Mouse (Mus musculus): ENCODE measurements around the gene Kif11. TPM values are rescaled to one million over a fixed set of nuclear protein-coding genes. Genes with fewer than 3 reads are reported as not detected.
A peak's percentile ranks its signal among the peaks of the same experiment; 100 is the strongest.

Kif11 gene
- polyA plus RNA-seq, 1 experiment = 1.4 TPM

DNA sequence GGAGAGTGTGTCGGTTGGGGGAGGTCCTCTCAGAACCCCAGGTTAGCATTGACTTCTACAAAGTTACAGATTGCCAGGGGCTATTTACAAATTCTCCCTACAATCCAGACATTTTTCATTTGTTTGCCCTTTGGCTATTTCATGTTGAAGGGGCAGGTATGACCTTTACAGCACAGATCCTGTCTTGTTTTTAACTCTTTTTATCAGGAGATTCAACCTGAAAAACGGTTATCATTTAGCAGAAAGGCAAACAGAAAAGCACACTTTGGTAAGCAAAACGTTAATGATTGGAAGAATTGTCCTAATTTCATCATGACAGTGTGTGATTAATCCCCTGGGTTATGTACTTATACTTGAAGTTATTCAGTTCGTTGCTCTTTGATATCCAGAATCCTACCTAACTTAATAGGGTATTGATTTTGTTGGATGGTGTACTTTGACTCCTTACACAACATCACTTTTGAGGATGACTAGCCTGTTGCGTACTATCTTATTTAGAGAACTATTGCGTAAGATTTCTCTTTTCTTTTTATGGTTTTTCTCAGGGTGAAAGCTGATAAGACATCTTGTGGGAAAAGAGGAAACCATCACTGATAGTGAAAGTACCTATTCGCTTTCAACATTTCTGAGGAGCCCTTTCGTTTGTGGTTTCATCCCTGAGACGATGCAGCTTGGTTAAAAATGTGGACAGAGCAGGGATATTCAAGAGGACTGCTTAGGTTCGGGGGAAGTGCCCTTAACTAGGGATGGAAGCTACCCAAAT is 66.5 kb downstream of the Kif11 start:
- Histone ChIP-seq H3K4me3 (ENCODE audit: low read depth, low read length) (no peak overlapping the region), H3K27me3 (ENCODE audit: control insufficient read depth, insufficient read depth, low read length) (peaks cover 11% of the 10 kb centered on the region), H3K36me3 (ENCODE audit: control insufficient read depth, insufficient read depth, low read length) (no peaks in the 10 kb centered on the region), H3K4me1 (ENCODE audit: control insufficient read depth, insufficient read depth, insufficient read length, low read length) (no peaks in the 10 kb centered on the region), H3K27ac (ENCODE audit: insufficient read depth, low read depth, low read length) (no peak overlapping the region)
- TF ChIP-seq POLR2A (IDR thresholded peaks at IDR 0.05; ENCODE audit: low read depth, low read length) (no peak), CTCF (IDR thresholded peaks at IDR 0.05; ENCODE audit: extremely low read depth, insufficient read length, insufficient replicate concordance, low read depth, low read length) (no peak)
- 21% methylated on average over 10 of the region's 10 CpGs for WGBS

DNA sequence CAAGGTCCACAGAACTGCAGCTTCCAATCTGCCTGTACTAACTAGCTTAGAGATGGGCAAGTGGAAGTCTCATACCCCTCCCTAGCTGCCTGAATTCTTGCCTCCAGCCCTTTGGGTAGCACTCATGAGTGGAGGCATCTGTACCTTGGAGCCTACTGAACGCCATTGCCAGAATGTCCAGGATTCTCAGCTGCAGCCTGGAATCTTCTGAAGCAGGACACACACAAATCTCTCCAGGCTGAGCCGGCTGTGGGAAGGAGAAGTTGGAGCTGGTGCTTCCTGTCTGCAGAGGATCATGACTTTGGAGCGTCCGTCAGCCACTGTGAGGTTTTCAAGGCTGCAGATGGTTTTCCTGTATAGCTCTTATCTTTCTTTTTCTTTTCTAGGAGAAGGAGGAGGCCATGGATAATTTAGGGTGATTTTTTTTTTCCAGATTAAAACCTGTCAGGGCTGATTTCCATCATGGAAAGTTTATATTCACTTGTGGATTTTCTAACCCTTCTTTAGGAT is 67.5 kb downstream of the Kif11 start:
- WGBS = 35% methylated on average over 4 of the region's 4 CpGs
- TF ChIP-seq CTCF (IDR thresholded peaks at IDR 0.05; ENCODE audit: extremely low read depth, insufficient read length, insufficient replicate concordance, low read depth, low read length) = no peak
- no peak for TF ChIP-seq POLR2A (IDR thresholded peaks at IDR 0.05; ENCODE audit: low read depth, low read length)
- H3K27ac ChIP-seq (ENCODE audit: insufficient read depth, low read depth, low read length) = no peak overlapping the region

DNA sequence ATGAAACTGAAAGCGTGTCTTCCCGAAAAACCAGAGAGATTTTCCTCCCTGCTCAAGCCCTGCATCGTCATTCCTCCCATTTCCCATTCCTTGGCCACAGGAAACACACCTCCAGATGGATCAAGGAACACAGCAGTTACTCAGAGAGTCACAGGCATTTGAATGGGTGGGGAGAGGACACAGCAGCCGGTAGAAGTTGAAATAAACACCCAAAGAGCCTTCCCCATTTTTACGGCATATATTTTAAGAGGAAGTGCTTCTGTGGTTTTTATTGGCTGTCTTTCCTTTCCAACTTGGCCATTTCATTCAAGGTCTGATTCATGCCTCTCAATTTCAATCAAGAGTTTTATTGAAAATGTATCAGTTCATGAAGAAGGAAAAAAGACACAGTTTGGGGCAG is 72.0 kb downstream of the Kif11 start:
- 39% methylated on average over 5 of the region's 5 CpGs for WGBS
- no peak for TF ChIP-seq CTCF (IDR thresholded peaks at IDR 0.05; ENCODE audit: extremely low read depth, insufficient read length, insufficient replicate concordance, low read depth, low read length)
- Histone ChIP-seq H3K27me3 (ENCODE audit: control insufficient read depth, insufficient read depth, low read length) (no peaks in the 10 kb centered on the region; the same call in 1 of the 2 replicates), H3K27ac (ENCODE audit: insufficient read depth, low read depth, low read length) (no peak overlapping the region), H3K4me3 (ENCODE audit: low read depth, low read length) (peak overlapping the region; percentile 18; the same call in 1 of the 2 replicates), H3K36me3 (ENCODE audit: control insufficient read depth, insufficient read depth, low read length) (no peaks in the 10 kb centered on the region), H3K4me1 (ENCODE audit: control insufficient read depth, insufficient read depth, insufficient read length, low read length) (no peaks in the 10 kb centered on the region)

More for the DNA sequence above, 67.5 kb downstream of the Kif11 start:
- Histone ChIP-seq H3K27me3 (ENCODE audit: control insufficient read depth, insufficient read depth, low read length) (peaks cover 8% of the 10 kb centered on the region), H3K36me3 (ENCODE audit: control insufficient read depth, insufficient read depth, low read length) (no peaks in the 10 kb centered on the region), H3K4me1 (ENCODE audit: control insufficient read depth, insufficient read depth, insufficient read length, low read length) (no peaks in the 10 kb centered on the region), H3K4me3 (ENCODE audit: low read depth, low read length) (no peak overlapping the region)

DNA sequence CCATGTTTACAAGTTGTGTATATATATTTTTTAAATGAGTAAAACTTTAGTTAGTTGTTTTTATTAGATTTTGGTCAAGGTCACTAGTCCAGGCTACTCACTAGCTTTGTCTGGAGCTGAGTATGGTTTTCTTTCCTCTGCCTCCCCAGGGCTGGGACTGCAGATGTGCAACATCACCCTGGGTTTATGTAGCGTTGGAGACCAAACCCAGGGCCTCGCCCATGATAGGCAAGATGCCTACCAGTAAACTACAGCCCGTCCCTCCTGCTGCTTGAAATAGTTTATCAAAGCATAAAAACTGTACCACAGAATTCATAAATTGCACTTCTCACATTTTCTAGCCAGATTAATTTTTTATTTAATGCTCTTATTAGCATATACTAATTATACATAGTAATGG is 73.0 kb downstream of the Kif11 start:
- TF ChIP-seq POLR2A (IDR thresholded peaks at IDR 0.05; ENCODE audit: low read depth, low read length) = no peak
- no peak for TF ChIP-seq CTCF (IDR thresholded peaks at IDR 0.05; ENCODE audit: extremely low read depth, insufficient read length, insufficient replicate concordance, low read depth, low read length)
- Histone ChIP-seq H3K27ac (ENCODE audit: insufficient read depth, low read depth, low read length) (no peak overlapping the region), H3K27me3 (ENCODE audit: control insufficient read depth, insufficient read depth, low read length) (no peaks in the 10 kb centered on the region), H3K4me3 (ENCODE audit: low read depth, low read length) (no peak overlapping the region), H3K4me1 (ENCODE audit: control insufficient read depth, insufficient read depth, insufficient read length, low read length) (no peaks in the 10 kb centered on the region), H3K36me3 (ENCODE audit: control insufficient read depth, insufficient read depth, low read length) (no peaks in the 10 kb centered on the region)
- WGBS = 70% methylated on average over 3 of the region's 3 CpGs

DNA sequence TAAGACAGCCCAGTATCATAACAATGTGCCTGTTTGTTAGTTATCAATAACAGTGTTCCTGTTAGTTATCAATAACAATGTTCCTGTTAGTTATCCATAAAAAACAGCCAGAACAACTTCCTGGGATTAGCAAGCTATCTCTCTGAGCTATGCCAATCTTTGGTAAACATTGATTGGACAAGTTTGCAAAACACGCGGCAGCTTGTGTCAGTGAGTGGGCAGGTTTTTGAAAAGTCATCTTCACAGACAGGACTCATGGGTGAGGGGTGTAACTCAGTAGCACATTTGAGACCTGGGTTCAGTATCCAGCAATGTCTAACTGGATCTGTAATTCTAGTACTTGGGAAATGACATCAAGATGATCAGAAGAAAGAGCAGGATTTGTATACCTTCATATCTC is 79.3 kb downstream of the Kif11 start:
- WGBS = 50% methylated on average over 2 of the region's 2 CpGs
- Histone ChIP-seq H3K4me3 (ENCODE audit: low read depth, low read length) (no peak overlapping the region), H3K27ac (ENCODE audit: insufficient read depth, low read depth, low read length) (no peak overlapping the region), H3K4me1 (ENCODE audit: control insufficient read depth, insufficient read depth, insufficient read length, low read length) (no peaks in the 10 kb centered on the region), H3K27me3 (ENCODE audit: control insufficient read depth, insufficient read depth, low read length) (no peaks in the 10 kb centered on the region), H3K36me3 (ENCODE audit: control insufficient read depth, insufficient read depth, low read length) (no peaks in the 10 kb centered on the region)
- TF ChIP-seq CTCF (IDR thresholded peaks at IDR 0.05; ENCODE audit: extremely low read depth, insufficient read length, insufficient replicate concordance, low read depth, low read length) = no peak
- no peak for TF ChIP-seq POLR2A (IDR thresholded peaks at IDR 0.05; ENCODE audit: low read depth, low read length)

DNA sequence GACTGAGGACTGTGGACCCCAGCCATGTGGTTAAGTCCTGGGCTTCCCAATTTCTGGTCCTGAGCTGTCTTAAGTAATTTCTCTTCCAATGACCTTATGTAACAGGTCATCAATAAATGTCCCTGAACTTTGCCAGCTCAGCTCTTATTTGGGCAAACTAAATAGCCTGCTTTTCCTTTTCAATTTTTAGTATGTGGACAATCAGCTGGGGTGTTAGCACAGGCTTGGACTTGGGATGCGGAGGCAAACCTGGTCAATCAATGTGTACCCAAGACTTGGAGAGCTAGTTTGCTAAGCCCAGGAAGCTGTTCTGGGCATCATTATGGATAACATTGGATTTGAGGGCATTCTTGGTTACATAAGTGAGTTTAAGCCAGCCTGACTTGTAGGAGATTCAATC is 79.8 kb downstream of the Kif11 start:
- Histone ChIP-seq H3K4me1 (ENCODE audit: control insufficient read depth, insufficient read depth, insufficient read length, low read length) (no peaks in the 10 kb centered on the region), H3K4me3 (ENCODE audit: low read depth, low read length) (no peak overlapping the region), H3K27ac (ENCODE audit: insufficient read depth, low read depth, low read length) (no peak overlapping the region), H3K36me3 (ENCODE audit: control insufficient read depth, insufficient read depth, low read length) (no peaks in the 10 kb centered on the region), H3K27me3 (ENCODE audit: control insufficient read depth, insufficient read depth, low read length) (no peaks in the 10 kb centered on the region)
- TF ChIP-seq CTCF (IDR thresholded peaks at IDR 0.05; ENCODE audit: extremely low read depth, insufficient read length, insufficient replicate concordance, low read depth, low read length) (no peak), POLR2A (IDR thresholded peaks at IDR 0.05; ENCODE audit: low read depth, low read length) (no peak)
- WGBS = 96% methylated on average over 1 of the region's 1 CpGs

DNA sequence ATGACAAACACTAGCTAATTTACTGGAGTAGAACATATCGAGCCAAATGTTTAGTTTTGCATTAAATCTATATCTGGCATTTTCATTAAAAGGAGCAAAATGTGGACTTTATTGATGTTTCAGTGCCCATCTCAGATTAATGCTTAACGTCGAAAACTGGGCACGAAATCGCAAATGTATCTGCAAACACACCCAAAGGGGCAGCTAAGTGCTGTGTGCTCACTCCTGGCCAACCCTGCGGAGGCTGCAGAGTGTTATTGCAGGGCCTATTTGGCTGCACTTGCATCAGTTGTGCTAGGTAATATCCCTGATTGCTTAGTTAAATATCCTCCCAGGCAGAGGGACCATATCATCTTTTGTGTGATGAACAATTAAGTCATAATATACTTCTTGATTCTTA is 81.8 kb downstream of the Kif11 start:
- Histone ChIP-seq H3K27me3 (ENCODE audit: control insufficient read depth, insufficient read depth, low read length) (no peaks in the 10 kb centered on the region), H3K27ac (ENCODE audit: insufficient read depth, low read depth, low read length) (no peak overlapping the region), H3K36me3 (ENCODE audit: control insufficient read depth, insufficient read depth, low read length) (no peaks in the 10 kb centered on the region), H3K4me1 (ENCODE audit: control insufficient read depth, insufficient read depth, insufficient read length, low read length) (no peaks in the 10 kb centered on the region), H3K4me3 (ENCODE audit: low read depth, low read length) (no peak overlapping the region)
- 71% methylated on average over 6 of the region's 6 CpGs for WGBS
- TF ChIP-seq CTCF (IDR thresholded peaks at IDR 0.05; ENCODE audit: extremely low read depth, insufficient read length, insufficient replicate concordance, low read depth, low read length) (no peak), POLR2A (IDR thresholded peaks at IDR 0.05; ENCODE audit: low read depth, low read length) (no peak)

All from small intestine, adult 2 months (tissue).